Mouse (Mus musculus) layer of hippocampus, postnatal 25 days (tissue): Measurements from ENCODE around the gene Clasp1. TPM values are rescaled to one million over a fixed set of nuclear protein-coding genes. Genes with fewer than 3 reads are reported as not detected.

Experiments
- DNase-seq, 2 experiments: peaks; one replicate each; pipeline ENCODE4 v3.0.0; 2022; ENCODE audit warnings: mixed read lengths in 2 of 2, low spot score in 1 of 2; ENCODE audit errors: extremely low spot score in 1 of 2
- total RNA-seq, 2 experiments: library from RNA; stranded (reverse); gene quantifications; 2 replicates each; pipeline ENCODE4 v1.2.3; 2021

Gene Clasp1
- total RNA-seq, 2 experiments from 2014 or later, result 88.7 to 103 TPM

DNA sequence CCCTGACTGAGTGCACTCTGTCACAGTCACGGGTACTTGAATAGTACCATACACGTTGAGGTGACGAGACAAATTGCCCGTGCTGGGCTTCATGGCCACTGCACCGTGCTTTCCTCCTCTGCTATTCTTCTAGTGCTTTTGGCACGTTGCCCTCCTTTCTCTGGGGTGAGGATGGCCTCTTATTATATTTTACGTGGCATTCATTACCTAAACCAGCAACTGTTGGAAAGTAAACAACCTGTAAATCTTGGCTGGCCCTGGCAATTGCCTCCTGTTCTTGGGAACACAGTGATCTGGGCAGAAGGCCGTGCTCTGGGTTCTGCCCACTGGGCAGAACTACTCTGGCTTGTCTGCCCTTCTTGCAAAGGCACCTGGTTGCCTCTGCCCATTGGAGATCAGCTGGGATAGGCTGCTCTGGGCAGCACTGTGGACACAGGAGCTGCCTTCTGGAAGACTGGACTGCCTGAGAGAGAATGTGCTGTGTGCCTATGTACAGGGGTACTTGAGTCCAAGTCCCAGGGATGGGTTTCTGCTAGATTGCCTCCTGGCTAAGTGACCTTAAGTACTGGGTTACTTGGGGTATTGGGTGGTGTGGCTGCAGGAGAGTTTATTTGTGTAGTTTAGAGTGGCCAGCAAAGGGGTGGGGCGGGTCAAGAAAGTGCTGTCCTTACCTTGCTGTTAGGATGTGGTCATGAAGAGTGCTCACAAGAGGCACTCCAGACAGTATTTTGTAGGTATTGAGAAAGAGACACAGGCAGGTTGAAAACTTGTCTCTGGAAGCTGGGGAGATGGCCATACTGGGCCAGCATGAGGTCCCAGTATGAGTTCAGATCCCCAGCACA, 254.5 kb downstream of the Clasp1 start:
- DNase-seq, result no peak

GRCm38 (mm10) chr1:118645701-118646100, 256.8 kb downstream of the Clasp1 start:
- DNase-seq, result no peak

DNA sequence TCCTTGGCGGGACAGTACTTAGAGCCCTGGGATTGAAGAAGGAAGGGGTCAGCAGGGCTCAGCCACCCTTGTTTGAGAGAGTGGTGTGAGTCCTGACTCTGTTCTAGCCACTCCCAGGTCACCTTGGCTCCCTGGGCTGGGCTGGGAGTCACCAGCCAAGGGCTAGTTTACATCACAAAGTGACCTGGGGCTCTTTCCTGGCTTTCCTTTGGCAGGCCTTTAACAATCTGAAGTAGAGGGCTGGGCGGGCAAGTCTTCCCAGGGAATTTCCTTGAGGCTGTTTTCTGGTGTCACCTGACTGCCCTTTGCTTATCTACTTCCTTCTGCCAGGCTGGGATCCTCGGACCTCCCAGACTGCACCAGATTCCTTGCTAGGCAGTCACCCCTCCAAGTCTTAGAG, 259.2 kb downstream of the Clasp1 start:
- no peak for DNase-seq

- no peak for DNase-seq
These were observed 261.3 kb downstream of the Clasp1 start for GRCm38 (mm10) chr1:118649933-118650770.

GRCm38 (mm10) chr1:118650771-118651080, 261.9 kb downstream of the Clasp1 start:
- DNase-seq, result no peak

- no peak for DNase-seq
These were observed 269.9 kb downstream of the Clasp1 start for GRCm38 (mm10) chr1:118658716-118659115.

DNA sequence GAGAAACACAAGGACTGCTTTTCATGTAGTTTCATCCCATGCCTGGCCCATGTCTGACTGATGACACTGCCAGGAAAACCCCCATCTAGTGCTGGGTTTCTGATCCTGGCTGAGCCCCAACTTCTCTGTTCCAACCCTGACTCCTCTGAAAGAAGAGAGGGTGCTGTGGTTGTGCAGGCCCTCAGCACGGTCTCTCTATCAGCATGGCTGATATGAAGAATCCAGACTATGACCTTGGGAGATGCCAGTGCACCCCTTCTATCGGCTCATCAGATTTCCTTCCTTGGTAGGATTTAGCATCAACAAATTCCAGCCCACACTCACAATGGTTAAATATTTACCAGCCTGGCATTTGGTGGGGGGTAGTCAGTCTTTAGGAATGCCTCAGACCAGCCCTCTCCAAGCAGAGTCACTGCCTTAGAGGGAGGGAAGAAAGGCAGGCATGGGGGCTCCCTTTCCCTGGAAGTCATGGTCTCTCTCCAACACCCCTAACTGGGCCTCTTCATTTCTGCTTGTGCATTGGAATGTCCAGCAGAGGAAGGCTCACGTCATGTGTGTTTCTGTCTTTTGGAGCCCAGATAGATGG, 272.1 kb downstream of the Clasp1 start:
- no peak for DNase-seq

Other genes starting within 250 kb of the Clasp1 start
- gene Gm29106, start 212.5 kb upstream of the Clasp1 start, total RNA-seq, result not detected
- gene Tsn, start 77.3 kb upstream of the Clasp1 start, total RNA-seq, result 100 to 1,000 TPM; 105 to 106 TPM
- 10 to 100 TPM; 26.0 to 29.5 TPM for gene Nifk, start 67.2 kb upstream of the Clasp1 start, total RNA-seq
- gene Tfcp2l1, start 238.9 kb downstream of the Clasp1 start, total RNA-seq, result 1 to 10 TPM; 1.8 to 2.0 TPM